Mouse (Mus musculus): ENCODE data around the gene Lrrc2.

The Lrrc2 gene

GRCm38 (mm10) chr9:110989543-110989942, 38.2 kb downstream of the Lrrc2 start:
- no peak for DNase-seq

- DNase-seq: peak; percentile 51
These were observed 38.9 kb downstream of the Lrrc2 start, which contains the start of gene Rtp3 for GRCm38 (mm10) chr9:110990204-110990603. Gene Rtp3 (minus strand): TSS chr9:110990583.

GRCm38 (mm10) chr9:110993281-110993709, 42.0 kb downstream of the Lrrc2 start:
- no peak for DNase-seq

- DNase-seq: peak; percentile 83
These were observed 43.4 kb downstream of the Lrrc2 start for GRCm38 (mm10) chr9:110994716-110995172.

GRCm38 (mm10) chr9:110997245-110997644, 45.9 kb downstream of the Lrrc2 start:
- DNase-seq: peak; percentile 71

- no peak for DNase-seq
These were observed 47.7 kb downstream of the Lrrc2 start for GRCm38 (mm10) chr9:110999056-110999455.

GRCm38 (mm10) chr9:110999856-111000255, 48.5 kb downstream of the Lrrc2 start:
- peak; percentile 45 for DNase-seq

GRCm38 (mm10) chr9:111001621-111002020, 50.3 kb downstream of the Lrrc2 start:
- no peak for DNase-seq

- no peak for DNase-seq
These were observed 51.9 kb downstream of the Lrrc2 start for GRCm38 (mm10) chr9:111003279-111003678.

GRCm38 (mm10) chr9:111006544-111006943, 55.2 kb downstream of the Lrrc2 start:
- DNase-seq: no peak

GRCm38 (mm10) chr9:111009763-111010162, 58.4 kb downstream of the Lrrc2 start:
- no peak for DNase-seq

- DNase-seq: peak; percentile 32
These were observed 60.2 kb downstream of the Lrrc2 start for GRCm38 (mm10) chr9:111011550-111011949.

GRCm38 (mm10) chr9:111012041-111012440, 60.7 kb downstream of the Lrrc2 start:
- DNase-seq: no peak

- DNase-seq: no peak
These were observed 64.3 kb downstream of the Lrrc2 start for GRCm38 (mm10) chr9:111015658-111016057.

- DNase-seq: no peak
These were observed 67.7 kb downstream of the Lrrc2 start, which contains the start of gene Ltf for GRCm38 (mm10) chr9:111019022-111019421. Gene Ltf (plus strand): TSS chr9:111019271.

GRCm38 (mm10) chr9:111026791-111027190, 75.4 kb downstream of the Lrrc2 start:
- DNase-seq: no peak

All from kidney, adult 18-20 months (tissue).